In the genomic region with DNA sequence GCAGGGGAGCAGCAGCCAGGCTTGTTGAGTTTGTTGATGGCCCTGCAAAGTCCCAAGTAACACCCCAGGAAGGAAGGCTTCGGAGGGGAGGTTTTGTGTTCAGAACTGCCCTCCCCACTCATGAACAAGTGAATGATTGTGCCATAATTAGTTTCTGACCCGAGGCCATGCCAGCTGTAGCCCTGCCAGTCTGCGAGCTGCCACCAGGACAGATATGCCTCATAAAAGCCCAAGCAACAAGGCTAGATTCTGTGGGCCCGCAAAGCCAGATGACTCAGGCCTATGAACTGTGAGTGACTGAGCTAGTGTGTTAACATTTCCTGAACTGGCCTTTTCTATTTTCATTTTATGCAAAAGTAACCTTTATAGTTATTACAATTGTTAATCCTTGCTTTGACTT, we compare ENCODE assay signal across 8 mouse cellular contexts. TPM values are rescaled to one million over a fixed set of nuclear protein-coding genes. Genes with fewer than 3 reads are reported as not detected.
DNase-seq lines count a peak whose midpoint lies in the region; ATAC-seq lines count a peak whose summit lies in the region.

No protein-coding gene starts in this region.

- peak; percentile 1 to 9 for DNase-seq in cerebellum, postnatal 14 days
- DNase-seq in cerebellum, adult 11 months = no peak
- peak; percentile 13 for DNase-seq in neural tube, embryonic 11.5 days (ENCODE audit: low spot score)
- DNase-seq in kidney, postnatal 10 days = peak; percentile 14
- peak; percentile 1 to 3 for DNase-seq in right cerebral cortex, postnatal 36 days (ENCODE audit: low spot score in 2 of 2)
- DNase-seq in midbrain, embryonic 11.5 days (ENCODE audit: low spot score, missing footprints) = no peak

- ATAC-seq in neural tube, embryonic 11.5 days (ENCODE audit: insufficient read depth, low FRiP score, low TSS enrichment) = no peak
- no peak for ATAC-seq in neural tube, embryonic 15.5 days (ENCODE audit: low FRiP score)
- no peak for ATAC-seq in midbrain, embryonic 15.5 days (replicated peaks)
- no peak for ATAC-seq in midbrain, embryonic 11.5 days (ENCODE audit: low FRiP score)

- H3K9ac ChIP-seq in neural tube, embryonic 11.5 days (ENCODE audit: low read length) = no peak overlapping the region
- H3K9ac ChIP-seq in neural tube, embryonic 15.5 days (replicated peaks) = no peak overlapping the region
- no peak overlapping the region for H3K9ac ChIP-seq in midbrain, embryonic 15.5 days
- H3K9ac ChIP-seq in midbrain, embryonic 11.5 days (ENCODE audit: low read length) = no peak overlapping the region

- H3K4me2 ChIP-seq in neural tube, embryonic 11.5 days (ENCODE audit: low read depth) = no peak overlapping the region
- H3K4me2 ChIP-seq in neural tube, embryonic 15.5 days = no peak overlapping the region
- H3K4me2 ChIP-seq in midbrain, embryonic 15.5 days = no peak overlapping the region
- no peak overlapping the region for H3K4me2 ChIP-seq in midbrain, embryonic 11.5 days

- H3K4me3 ChIP-seq in neural tube, embryonic 11.5 days (ENCODE audit: low read depth, low read length) = no peak overlapping the region
- no peak overlapping the region for H3K4me3 ChIP-seq in neural tube, embryonic 15.5 days (replicated peaks)
- no peak overlapping the region for H3K4me3 ChIP-seq in midbrain, embryonic 15.5 days
- no peak overlapping the region for H3K4me3 ChIP-seq in midbrain, embryonic 11.5 days (ENCODE audit: low read depth, low read length)

- 55% methylated on average over 4 of the region's 4 CpGs for WGBS in neural tube, embryonic 11.5 days
- 41% methylated on average over 4 of the region's 4 CpGs for WGBS in neural tube, embryonic 15.5 days
- WGBS in midbrain, embryonic 15.5 days = 60% methylated on average over 4 of the region's 4 CpGs
- WGBS in midbrain, embryonic 11.5 days = 76% methylated on average over 4 of the region's 4 CpGs

- no peaks in the 10 kb centered on the region for H3K36me3 ChIP-seq in neural tube, embryonic 11.5 days (ENCODE audit: control insufficient read depth, insufficient read depth, low read length)
- H3K36me3 ChIP-seq in neural tube, embryonic 15.5 days = no peaks in the 10 kb centered on the region
- no peaks in the 10 kb centered on the region for H3K36me3 ChIP-seq in midbrain, embryonic 15.5 days (replicated peaks)
- H3K36me3 ChIP-seq in midbrain, embryonic 11.5 days (ENCODE audit: control insufficient read depth, insufficient read depth, low read length) = no peaks in the 10 kb centered on the region

- no peaks in the 10 kb centered on the region for H3K27me3 ChIP-seq in neural tube, embryonic 11.5 days (ENCODE audit: control insufficient read depth, insufficient read depth, low read length)
- H3K27me3 ChIP-seq in neural tube, embryonic 15.5 days (replicated peaks) = no peaks in the 10 kb centered on the region
- H3K27me3 ChIP-seq in midbrain, embryonic 15.5 days (replicated peaks) = no peaks in the 10 kb centered on the region
- no peaks in the 10 kb centered on the region for H3K27me3 ChIP-seq in midbrain, embryonic 11.5 days (ENCODE audit: control insufficient read depth, insufficient read depth, low read length)

- H3K27ac ChIP-seq in neural tube, embryonic 11.5 days (ENCODE audit: low read depth, low read length) = no peak overlapping the region
- no peak overlapping the region for H3K27ac ChIP-seq in neural tube, embryonic 15.5 days (replicated peaks)
- no peak overlapping the region for H3K27ac ChIP-seq in midbrain, embryonic 15.5 days
- H3K27ac ChIP-seq in midbrain, embryonic 11.5 days (ENCODE audit: low read depth, low read length) = no peak overlapping the region

- H3K9me3 ChIP-seq in neural tube, embryonic 11.5 days (ENCODE audit: control insufficient read depth, low read length) = no peaks in the 10 kb centered on the region
- no peaks in the 10 kb centered on the region for H3K9me3 ChIP-seq in neural tube, embryonic 15.5 days (replicated peaks)
- H3K9me3 ChIP-seq in midbrain, embryonic 15.5 days = no peaks in the 10 kb centered on the region
- H3K9me3 ChIP-seq in midbrain, embryonic 11.5 days (ENCODE audit: control insufficient read depth, low read length) = no peaks in the 10 kb centered on the region

- no peaks in the 10 kb centered on the region for H3K4me1 ChIP-seq in neural tube, embryonic 11.5 days (ENCODE audit: control insufficient read depth, insufficient read depth, low read length)
- no peaks in the 10 kb centered on the region for H3K4me1 ChIP-seq in neural tube, embryonic 15.5 days
- H3K4me1 ChIP-seq in midbrain, embryonic 15.5 days = no peaks in the 10 kb centered on the region
- no peaks in the 10 kb centered on the region for H3K4me1 ChIP-seq in midbrain, embryonic 11.5 days (ENCODE audit: control insufficient read depth, insufficient read depth, low read length)

RNA-seq across cellular contexts. Expression of a gene that starts 48.3 kb away (rescaled TPM):
- 7.4 and 8.0 TPM in 2 replicates for polyA plus RNA-seq in neural tube, embryonic 11.5 days (2014; fragmentation: Nextera tagmentation; extraction: Ambion mirVana)
- polyA plus RNA-seq in neural tube, embryonic 15.5 days (2015; fragmentation: Nextera tagmentation; extraction: Ambion mirVana) = 1.4 and 1.5 TPM in 2 replicates
- polyA plus RNA-seq in midbrain, embryonic 15.5 days (2015; fragmentation: Nextera tagmentation; extraction: Ambion mirVana) = 1.9 and 2.1 TPM in 2 replicates
- polyA plus RNA-seq in midbrain, embryonic 11.5 days (2014; fragmentation: Nextera tagmentation; extraction: Ambion mirVana) = 3.9 and 4.9 TPM in 2 replicates

Comparison
In these comparisons a context has a peak if more than half of its experiments do, and no peak if none do; other contexts are left out.
1. DNase-seq: peak in cerebellum, postnatal 14 days (2 of 2), neural tube, embryonic 11.5 days (single experiment), kidney, postnatal 10 days (single experiment) and right cerebral cortex, postnatal 36 days (2 of 2); none in cerebellum, adult 11 months (single experiment) and midbrain, embryonic 11.5 days (single experiment).